ENCODE assay signal across 9 mouse cellular contexts in genomic region chr9:14059228-14059779, GRCm38 (mm10).
DNase-seq lines count a peak whose midpoint lies in the region; ATAC-seq and TF ChIP-seq lines count a peak whose summit lies in the region.
"Had no signal": no experiment of that assay in that cellular context is flagged by ENCODE, and none has a peak within 500 bp of the region (broad histone marks: within the 10 kb centered on the region; RNA-seq: fewer than 3 reads in every experiment).

No protein-coding gene starts in this region.

- H3K27ac ChIP-seq in kidney, adult 2 months (ENCODE audit: insufficient read depth, low read depth, low read length), result peak overlapping the region; percentile 44; the same call in 1 of the 2 replicates
- 0 out of 2 replicates have a peak overlapping the region, but pooled peaks have one; percentile 62 for H3K27ac ChIP-seq in embryonic fibroblast, embryonic 13.5 days (ENCODE audit: insufficient read depth, low read length)
- H3K27ac ChIP-seq in limb, embryonic 14.5 days (replicated peaks; ENCODE audit: low read depth, low read length), result peak overlapping the region; percentile 43
- H3K27ac ChIP-seq: liver, embryonic 13.5 days had no signal

- no peaks in the 10 kb centered on the region for H3K36me3 ChIP-seq in kidney, adult 2 months (ENCODE audit: control insufficient read depth, insufficient read depth, low read length)
- H3K36me3 ChIP-seq in limb, embryonic 14.5 days (ENCODE audit: control insufficient read depth, insufficient read depth, low read length), result no peaks in the 10 kb centered on the region
- H3K36me3 ChIP-seq: liver, embryonic 13.5 days had no signal

- DNase-seq in kidney, adult 2 months, result no peak
- no peak for DNase-seq in kidney, adult 11 months
- DNase-seq in brain, embryonic 14.5 days (ENCODE audit: low read depth), result no peak
- DNase-seq in limb, embryonic 14.5 days (ENCODE audit: low spot score), result peak; percentile 58
- DNase-seq in gastrocnemius, postnatal 10 days, result no peak
- no peak for DNase-seq in urinary bladder, postnatal 4 days (ENCODE audit: low spot score in 2 of 2)
- no peak for DNase-seq in left cerebral cortex, adult 11 months (ENCODE audit: low spot score)
- DNase-seq: liver, embryonic 13.5 days had no signal

- H3K4me2 ChIP-seq in limb, embryonic 14.5 days (replicated peaks; ENCODE audit: low read depth, low read length, severe bottlenecking), result no peak overlapping the region
- H3K4me2 ChIP-seq: liver, embryonic 13.5 days had no signal

- H3K9me3 ChIP-seq in limb, embryonic 14.5 days (ENCODE audit: control insufficient read depth, low read length), result no peaks in the 10 kb centered on the region
- H3K9me3 ChIP-seq: liver, embryonic 13.5 days had no signal

- ATAC-seq in limb, embryonic 14.5 days (ENCODE audit: low FRiP score, low read depth), result peak; percentile 56; the same call in 1 of the 2 replicates

- no peak overlapping the region for H3K9ac ChIP-seq in limb, embryonic 14.5 days (ENCODE audit: low read depth, low read length, severe bottlenecking)
- H3K9ac ChIP-seq: liver, embryonic 13.5 days had no signal

- no peaks in the 10 kb centered on the region for H3K27me3 ChIP-seq in kidney, adult 2 months (replicated peaks; ENCODE audit: control insufficient read depth, insufficient read depth, low read length)
- no peaks in the 10 kb centered on the region for H3K27me3 ChIP-seq in limb, embryonic 14.5 days (ENCODE audit: control insufficient read depth, insufficient read depth, low read length)
- H3K27me3 ChIP-seq: liver, embryonic 13.5 days had no signal

- TF ChIP-seq POLR2A in kidney, adult 2 months (IDR thresholded peaks at IDR 0.05; ENCODE audit: low read depth, low read length), result no peak
- no peak for TF ChIP-seq POLR2A in brain, embryonic 14.5 days (IDR thresholded peaks at IDR 0.05; ENCODE audit: borderline replicate concordance, extremely low read depth, insufficient read depth, insufficient read length, poor library complexity, severe bottlenecking)
- TF ChIP-seq POLR2A in embryonic fibroblast, embryonic 13.5 days (IDR thresholded peaks at IDR 0.05; ENCODE audit: low read depth, low read length), result no peak
- TF ChIP-seq POLR2A in limb, embryonic 14.5 days (IDR thresholded peaks at IDR 0.05; ENCODE audit: borderline replicate concordance, extremely low read depth, insufficient read depth, insufficient read length), result no peak

- WGBS in kidney, adult 2 months, result 59% methylated on average over 7 of the region's 7 CpGs
- WGBS in limb, embryonic 14.5 days, result 14% methylated on average over 7 of the region's 7 CpGs

- no peak for TF ChIP-seq CTCF in kidney, adult 2 months (conservative IDR thresholded peaks at IDR 0.05; ENCODE audit: insufficient read depth, insufficient read length, low read depth, low read length)
- TF ChIP-seq CTCF in brain, embryonic 14.5 days (IDR thresholded peaks at IDR 0.05; ENCODE audit: borderline replicate concordance, extremely low read depth, insufficient read depth, insufficient read length), result peak; percentile 27; the same call in 1 of the 2 replicates
- no peak for TF ChIP-seq CTCF in embryonic fibroblast, embryonic 13.5 days (IDR thresholded peaks at IDR 0.05; ENCODE audit: borderline replicate concordance, insufficient read depth, low read length)

- no peak overlapping the region for H3K4me3 ChIP-seq in kidney, adult 2 months (ENCODE audit: insufficient read depth, low read depth, low read length)
- H3K4me3 ChIP-seq in embryonic fibroblast, embryonic 13.5 days (ENCODE audit: insufficient read depth, low read length), result no peak overlapping the region
- H3K4me3 ChIP-seq in limb, embryonic 14.5 days (replicated peaks; ENCODE audit: low read length), result no peak overlapping the region
- H3K4me3 ChIP-seq: liver, embryonic 13.5 days had no signal

- H3K4me1 ChIP-seq in kidney, adult 2 months (ENCODE audit: control insufficient read depth, insufficient read depth, low read length), result peaks cover 2% of the 10 kb centered on the region; the same call in 1 of the 2 replicates
- peaks cover 11% of the 10 kb centered on the region for H3K4me1 ChIP-seq in embryonic fibroblast, embryonic 13.5 days (ENCODE audit: control insufficient read depth, insufficient read depth, low read length)
- H3K4me1 ChIP-seq in limb, embryonic 14.5 days (ENCODE audit: control insufficient read depth, insufficient read depth, low read length), result peaks cover 21% of the 10 kb centered on the region
- H3K4me1 ChIP-seq: liver, embryonic 13.5 days had no signal
